Comparison of ENCODE assay signal across 8 mouse cellular contexts in the genomic region with DNA sequence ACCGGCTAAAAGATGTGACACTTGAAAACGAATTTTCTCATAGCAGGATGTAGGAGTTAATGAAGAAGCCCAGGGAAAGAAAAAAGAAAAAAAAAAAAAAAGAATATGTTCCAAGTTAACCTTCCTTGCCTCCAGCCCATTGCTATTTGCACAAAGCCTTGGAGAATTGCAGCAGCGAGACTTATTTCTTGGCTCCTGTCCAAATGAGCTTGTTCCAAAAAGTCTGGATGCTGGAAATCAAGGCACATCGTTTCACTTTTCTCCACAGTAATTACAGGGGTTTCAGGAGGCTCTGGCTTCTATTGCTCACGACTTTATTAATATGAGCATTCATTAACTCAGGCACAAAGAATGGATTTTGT. TPM values are rescaled to one million over a fixed set of nuclear protein-coding genes. Genes with fewer than 3 reads are reported as not detected.
DNase-seq lines count a peak whose midpoint lies in the region; ATAC-seq and TF ChIP-seq lines count a peak whose summit lies in the region.

No protein-coding gene starts in this region.

- peak overlapping the region; percentile 65 for H3K9ac ChIP-seq in heart, postnatal 0 days (replicated peaks; ENCODE audit: low read depth, low read length)
- H3K9ac ChIP-seq in lung, embryonic 16.5 days (ENCODE audit: low read length) = peak overlapping the region; percentile 77

- 12% methylated on average over 5 of the region's 5 CpGs for whole genome bisulfite sequencing in heart, postnatal 0 days
- 6% methylated on average over 5 of the region's 5 CpGs for WGBS in lung, embryonic 16.5 days

- H3K27me3 ChIP-seq in heart, postnatal 0 days (ENCODE audit: control insufficient read depth, insufficient read depth, low read length) = no peaks in the 10 kb centered on the region
- H3K27me3 ChIP-seq in lung, embryonic 16.5 days (ENCODE audit: control insufficient read depth, insufficient read depth, low read depth, low read length) = no peaks in the 10 kb centered on the region

- no peak for TF ChIP-seq CTCF in cortical plate, adult 2 months (IDR thresholded peaks at IDR 0.05; ENCODE audit: extremely low read depth, insufficient read depth, low read length)
- TF ChIP-seq CTCF in heart, postnatal 0 days (IDR thresholded peaks at IDR 0.05; ENCODE audit: low read depth) = no peak

- 0 out of 2 replicates have a peak, but pooled peaks cover 2% of the 10 kb centered on the region for H3K4me1 ChIP-seq in cortical plate, adult 2 months (ENCODE audit: control insufficient read depth, insufficient read depth, low read length)
- peaks cover 5% of the 10 kb centered on the region; the same call in 1 of the 2 replicates for H3K4me1 ChIP-seq in heart, postnatal 0 days (ENCODE audit: control insufficient read depth, insufficient read depth)
- peaks cover 22% of the 10 kb centered on the region for H3K4me1 ChIP-seq in lung, embryonic 16.5 days (replicated peaks; ENCODE audit: control insufficient read depth, insufficient read depth, low read length)

- TF ChIP-seq POLR2A in cortical plate, adult 2 months (IDR thresholded peaks at IDR 0.05; ENCODE audit: extremely low read depth, insufficient read depth, low read length) = no peak

- peak; percentile 34 for DNase-seq in layer of hippocampus, adult 11-12 months (ENCODE audit: low spot score)
- no peak for DNase-seq in layer of hippocampus, adult 9-10 months (ENCODE audit: low spot score)
- peak; percentile 13 for DNase-seq in heart, postnatal 0 days (ENCODE audit: low spot score)
- no peak for DNase-seq in right cerebral cortex, postnatal 25 days
- DNase-seq in spleen, postnatal 36 days (ENCODE audit: low spot score in 2 of 2) = no peak
- no peak for DNase-seq in layer of hippocampus, adult 8-10 months (ENCODE audit: low spot score in 2 of 2)

- peak overlapping the region; percentile 93 for H3K4me2 ChIP-seq in heart, postnatal 0 days (ENCODE audit: low read depth, low read length)
- peak overlapping the region; percentile 79 for H3K4me2 ChIP-seq in lung, embryonic 16.5 days (ENCODE audit: low read depth, low read length)

- no peaks in the 10 kb centered on the region for H3K9me3 ChIP-seq in heart, postnatal 0 days (replicated peaks; ENCODE audit: control insufficient read depth, low read length)
- H3K9me3 ChIP-seq in lung, embryonic 16.5 days (ENCODE audit: control insufficient read depth, low read length) = no peaks in the 10 kb centered on the region

- H3K27ac ChIP-seq in cortical plate, adult 2 months (ENCODE audit: insufficient read depth, low read length) = no peak overlapping the region
- H3K27ac ChIP-seq in heart, postnatal 0 days (ENCODE audit: low read depth) = peak overlapping the region; percentile 69
- H3K27ac ChIP-seq in lung, embryonic 16.5 days (ENCODE audit: low read length) = peak overlapping the region; percentile 92

- no peak for ATAC-seq in heart, postnatal 0 days (ENCODE audit: insufficient read depth, low read depth)
- no peak for ATAC-seq in lung, embryonic 16.5 days (ENCODE audit: low read depth)

- H3K36me3 ChIP-seq in heart, postnatal 0 days (replicated peaks; ENCODE audit: control insufficient read depth, insufficient read depth, low read length) = no peaks in the 10 kb centered on the region
- no peaks in the 10 kb centered on the region for H3K36me3 ChIP-seq in lung, embryonic 16.5 days (ENCODE audit: control insufficient read depth, insufficient read depth, low read length)

- no peak for TF ChIP-seq EP300 in heart, postnatal 0 days (IDR thresholded peaks at IDR 0.05; ENCODE audit: low read depth)

- H3K4me3 ChIP-seq in cortical plate, adult 2 months (ENCODE audit: insufficient read depth, low read length) = peak overlapping the region; percentile 99; the same call in 1 of the 2 replicates
- peak overlapping the region; percentile 91 for H3K4me3 ChIP-seq in heart, postnatal 0 days (ENCODE audit: low read depth, low read length)
- peak overlapping the region; percentile 61 for H3K4me3 ChIP-seq in lung, embryonic 16.5 days (ENCODE audit: low read length)

RNA-seq across cellular contexts. Expression of a gene that starts 0.9 kb away (rescaled TPM):
- polyA plus RNA-seq in cortical plate, adult 2 months (2012; rRNA removed) = 80.4 and 81.5 TPM in 2 replicates
- total RNA-seq in heart, postnatal 0 days (2014; rRNA removed; ENCODE audit: low replicate concordance) = 15.2 and 37.4 TPM in 2 replicates
- 3.9 and 4.0 TPM in 2 replicates for polyA plus RNA-seq in heart, postnatal 0 days (2015; fragmentation: Nextera tagmentation; extraction: Ambion mirVana)
- 8.7 and 9.0 TPM in 2 replicates for polyA plus RNA-seq in lung, embryonic 16.5 days (2015; fragmentation: Nextera tagmentation; extraction: Ambion mirVana)
- 10 to 100 TPM; 48.3 to 55.8 (median 51.8) TPM for total RNA-seq in layer of hippocampus, adult 8-10 months (2022)

Comparison
In these comparisons a context has a peak if more than half of its experiments do, and no peak if none do; other contexts are left out.
1. DNase-seq: peak in layer of hippocampus, adult 11-12 months (single experiment) and heart, postnatal 0 days (single experiment); none in layer of hippocampus, adult 9-10 months (single experiment), right cerebral cortex, postnatal 25 days (single experiment), spleen, postnatal 36 days (0 of 2) and layer of hippocampus, adult 8-10 months (0 of 2).
2. Peak in every context shown above with its lines, with median percentiles within 50 percentile points of each other: H3K4me3 ChIP-seq.